Mouse (Mus musculus): ENCODE results near the gene Ect2l. TPM values are rescaled to one million over a fixed set of nuclear protein-coding genes. Genes with fewer than 3 reads are reported as not detected.

Gene Ect2l
- not detected in 2 replicates for polyA plus RNA-seq (2012; ENCODE audit: insufficient read depth, insufficient read length, missing spikeins)

DNA sequence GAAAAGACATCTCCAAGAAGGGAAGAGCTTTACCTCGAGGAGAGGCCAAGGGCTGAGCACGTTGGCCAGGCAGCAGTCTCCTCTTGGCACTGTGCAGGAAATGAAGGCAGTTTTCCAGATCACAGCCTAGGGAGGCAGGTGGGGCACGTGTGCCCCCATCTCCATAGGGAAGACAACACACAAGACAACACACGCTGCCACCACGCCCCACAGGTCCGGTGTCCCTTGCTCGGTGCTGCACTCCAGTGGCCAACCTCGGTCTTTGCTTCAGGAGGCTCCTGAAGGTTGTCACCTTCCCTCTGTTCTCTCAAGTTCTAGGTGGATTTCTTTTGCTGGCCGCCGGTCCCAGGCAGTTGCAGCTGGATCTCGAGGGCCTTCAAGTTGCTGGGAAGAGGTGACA lies at the start of gene Ect2l:
Gene Ect2l, minus strand, starts transcription at position 165 of the 400 bp plus-strand sequence.
- Histone ChIP-seq H3K27ac (replicated peaks; ENCODE audit: low read depth, low read length) (no peak within 1 kb of the TSS), H3K4me1 (ENCODE audit: control insufficient read depth, insufficient read depth, insufficient read length, low read length) (no peaks in the 10 kb centered on the region), H3K4me3 (ENCODE audit: insufficient read depth, low read depth, low read length) (no peak within 1 kb of the TSS)

DNA sequence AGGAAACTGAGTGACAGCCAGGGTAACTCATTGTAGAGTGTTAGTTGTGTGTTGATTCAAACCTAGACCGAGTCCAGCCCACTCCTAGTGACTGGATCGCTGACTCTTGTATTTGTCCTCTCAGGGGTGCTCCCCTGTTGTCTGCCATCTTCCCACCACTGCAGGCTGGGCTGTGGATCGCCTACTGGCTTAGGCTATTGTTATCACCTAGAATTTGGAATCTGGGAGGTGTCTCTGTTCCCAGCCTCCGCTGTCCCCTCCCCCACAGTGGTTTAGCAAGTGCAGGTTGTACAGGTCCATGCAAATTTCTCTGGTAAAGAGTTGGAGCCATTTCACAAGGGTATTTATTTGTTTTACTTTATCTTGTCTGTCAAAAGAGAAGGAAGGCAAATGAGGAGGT lies 40.7 kb upstream of the Ect2l start:
- Histone ChIP-seq H3K4me3 (ENCODE audit: insufficient read depth, low read depth, low read length) (no peak overlapping the region), H3K4me1 (ENCODE audit: control insufficient read depth, insufficient read depth, insufficient read length, low read length) (no peaks in the 10 kb centered on the region), H3K27ac (replicated peaks; ENCODE audit: low read depth, low read length) (no peak overlapping the region)

DNA sequence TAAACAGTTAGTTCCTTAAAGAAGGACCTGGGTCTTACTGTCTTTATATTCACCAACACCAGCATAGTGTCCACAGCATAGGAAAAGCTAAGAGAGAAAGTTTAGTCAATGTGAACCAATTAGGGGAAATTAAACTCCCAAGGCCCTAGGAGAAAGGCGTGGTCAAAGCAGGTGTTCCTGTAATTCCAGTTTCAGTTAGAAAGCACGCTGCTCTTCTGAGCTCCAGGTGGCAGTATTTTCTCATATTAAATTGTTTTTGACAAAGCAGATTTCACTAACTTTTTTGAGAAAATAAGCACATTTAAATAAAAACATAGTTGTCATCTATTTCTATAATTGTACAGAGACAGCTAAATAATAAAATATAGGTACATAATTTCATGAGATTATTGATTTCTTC lies 32.9 kb upstream of the Ect2l start:
- no peaks in the 10 kb centered on the region for H3K4me1 ChIP-seq (ENCODE audit: control insufficient read depth, insufficient read depth, insufficient read length, low read length)
- no peak overlapping the region for H3K27ac ChIP-seq (replicated peaks; ENCODE audit: low read depth, low read length)
- no peak overlapping the region for H3K4me3 ChIP-seq (ENCODE audit: insufficient read depth, low read depth, low read length)

DNA sequence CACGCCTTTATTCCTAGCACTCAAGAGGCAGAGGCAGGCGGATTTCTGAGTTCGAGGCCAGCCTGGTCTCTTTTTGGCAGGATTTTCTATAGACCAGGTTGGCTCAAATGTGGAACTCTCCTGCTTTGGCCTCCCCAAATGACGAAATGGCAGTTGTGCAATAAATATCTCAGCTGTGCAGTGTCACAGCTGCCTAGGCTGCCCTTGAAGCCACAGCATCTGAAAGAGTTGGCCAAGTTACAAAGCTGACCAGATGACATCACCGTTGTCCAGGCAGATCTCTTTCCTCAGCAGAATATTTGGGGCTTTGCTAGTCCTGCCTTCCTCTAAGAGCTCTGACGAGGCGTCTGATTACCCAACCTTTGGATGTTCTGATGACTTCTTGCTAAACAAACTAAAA lies 26.5 kb upstream of the Ect2l start:
- no peak overlapping the region for H3K4me3 ChIP-seq (ENCODE audit: insufficient read depth, low read depth, low read length)
- H3K27ac ChIP-seq (replicated peaks; ENCODE audit: low read depth, low read length), result no peak overlapping the region
- no peaks in the 10 kb centered on the region for H3K4me1 ChIP-seq (ENCODE audit: control insufficient read depth, insufficient read depth, insufficient read length, low read length)

DNA sequence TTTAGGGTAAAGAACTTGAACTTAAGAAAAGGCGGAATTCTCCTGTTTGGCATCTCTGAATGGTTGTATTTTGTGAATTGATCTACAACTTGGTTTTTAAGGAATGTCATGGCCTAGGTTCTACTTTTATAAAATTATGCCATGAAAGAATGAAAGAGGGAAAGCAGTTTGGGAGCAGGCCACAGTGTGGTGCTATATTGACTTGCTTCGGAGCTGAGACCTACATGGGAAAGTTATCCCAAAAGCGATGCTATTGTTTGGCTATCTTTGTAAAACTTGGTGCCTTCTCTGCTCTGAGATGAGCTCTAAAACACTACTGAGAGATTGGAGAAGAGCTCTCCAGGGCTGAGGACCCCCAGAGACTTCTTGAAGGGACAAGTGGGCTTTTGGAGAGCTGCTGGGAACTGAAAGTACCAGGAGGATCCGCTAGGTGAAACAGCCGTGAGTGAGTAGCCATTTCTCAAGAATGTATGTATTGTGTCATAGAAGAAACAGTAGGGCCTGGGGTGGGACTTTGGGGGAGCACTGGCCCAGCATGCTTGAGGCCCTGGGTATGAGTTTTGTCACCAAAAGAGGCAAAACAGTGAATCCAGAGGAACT lies 25.7 kb upstream of the Ect2l start:
- Histone ChIP-seq H3K4me1 (ENCODE audit: control insufficient read depth, insufficient read depth, insufficient read length, low read length) (no peaks in the 10 kb centered on the region), H3K27ac (replicated peaks; ENCODE audit: low read depth, low read length) (no peak overlapping the region), H3K4me3 (ENCODE audit: insufficient read depth, low read depth, low read length) (no peak overlapping the region)

DNA sequence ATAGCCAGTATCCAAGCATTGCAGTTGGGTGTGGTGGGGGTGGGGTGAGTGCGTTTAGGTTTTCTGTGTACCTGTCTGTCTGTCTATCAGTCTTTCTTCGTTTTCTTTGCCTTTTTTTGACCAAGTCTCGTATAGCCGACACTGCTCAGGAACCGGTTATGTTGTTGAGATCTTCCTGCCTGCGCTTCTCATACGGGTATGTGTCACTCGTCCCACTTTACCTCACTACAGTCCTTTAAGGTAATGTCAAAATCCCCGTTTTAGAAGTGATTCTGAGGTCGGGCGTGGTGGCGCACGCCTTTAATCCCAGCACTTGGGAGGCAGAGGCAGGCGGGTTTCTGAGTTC lies 24.7 kb upstream of the Ect2l start:
- Histone ChIP-seq H3K27ac (replicated peaks; ENCODE audit: low read depth, low read length) (no peak overlapping the region), H3K4me3 (ENCODE audit: insufficient read depth, low read depth, low read length) (peak overlapping the region; percentile 88)

DNA sequence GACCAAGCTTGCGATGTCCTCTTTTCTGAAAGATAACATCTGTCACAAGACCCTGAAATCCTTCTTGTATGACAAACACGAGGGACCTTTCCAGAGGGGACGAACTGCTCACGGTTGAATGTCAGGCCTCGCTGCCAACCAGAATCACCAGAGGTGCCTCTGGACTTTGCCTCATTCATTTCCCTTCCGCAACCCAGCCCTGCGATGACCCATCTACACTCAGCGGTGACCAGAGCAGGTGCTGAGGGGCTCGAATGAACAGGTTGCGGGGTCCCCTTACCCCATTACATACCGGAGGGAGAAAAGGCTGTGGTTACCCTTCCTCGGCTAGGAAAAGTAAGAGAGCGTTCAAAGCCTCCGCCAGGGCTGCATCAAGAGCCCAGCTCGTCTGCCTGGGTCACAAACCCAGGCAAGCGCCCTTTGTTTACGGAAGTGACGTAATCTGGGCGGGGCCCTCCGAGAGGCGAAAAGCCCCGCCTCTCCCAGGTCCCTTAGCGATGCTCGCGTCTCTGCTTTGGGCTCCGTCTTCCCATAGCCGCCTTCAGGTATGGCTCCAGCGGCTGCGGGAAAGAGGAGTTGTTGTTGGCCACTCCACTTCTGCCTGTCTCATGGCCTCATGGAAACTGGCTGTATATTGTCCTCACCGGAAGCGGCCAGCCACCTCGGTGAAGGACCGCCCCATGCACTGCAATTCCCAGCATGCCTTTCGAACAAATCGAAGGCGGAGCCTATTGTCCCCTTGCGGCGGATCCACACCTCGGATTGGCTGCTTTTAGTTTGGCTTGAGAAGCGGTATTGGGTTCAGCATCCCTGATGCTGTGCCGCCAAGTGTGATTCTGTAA lies 24.1 kb upstream of the Ect2l start, which contains the start of gene Ccdc28a:
Gene Ccdc28a, minus strand, starts transcription at position 439 of the 842 bp plus-strand sequence.
- Histone ChIP-seq H3K4me1 (ENCODE audit: control insufficient read depth, insufficient read depth, insufficient read length, low read length) (no peaks in the 10 kb centered on the region), H3K27ac (replicated peaks; ENCODE audit: low read depth, low read length) (peak within 1 kb of the TSS; percentile 88)

More for the DNA sequence above, 24.7 kb upstream of the Ect2l start:
- H3K4me1 ChIP-seq (ENCODE audit: control insufficient read depth, insufficient read depth, insufficient read length, low read length), result no peaks in the 10 kb centered on the region

DNA sequence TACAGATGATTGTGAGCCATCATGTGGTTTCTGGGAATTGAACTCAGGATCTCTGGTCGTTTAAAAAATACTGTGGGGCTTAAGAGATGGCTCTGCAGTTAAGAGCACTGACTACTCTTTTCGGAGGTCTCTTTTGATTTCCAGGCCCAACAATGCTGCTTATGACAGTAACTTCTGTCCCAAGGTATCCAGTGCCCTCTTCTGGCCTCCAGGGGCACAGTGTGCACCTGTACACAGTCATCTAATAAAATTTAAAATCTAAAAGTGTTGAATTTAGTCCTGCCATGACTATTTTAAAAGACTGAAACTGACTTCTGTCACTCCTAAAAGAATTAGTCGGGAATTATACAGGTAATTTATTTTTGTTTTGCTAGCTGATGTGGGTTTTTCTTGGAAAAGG lies 23.2 kb upstream of the Ect2l start:
- no peak overlapping the region for H3K27ac ChIP-seq (replicated peaks; ENCODE audit: low read depth, low read length)
- H3K4me3 ChIP-seq (ENCODE audit: insufficient read depth, low read depth, low read length), result no peak overlapping the region
- no peaks in the 10 kb centered on the region for H3K4me1 ChIP-seq (ENCODE audit: control insufficient read depth, insufficient read depth, insufficient read length, low read length)

More for the DNA sequence above, 24.1 kb upstream of the Ect2l start, which contains the start of gene Ccdc28a:
- peak within 1 kb of the TSS; percentile 88 for H3K4me3 ChIP-seq (ENCODE audit: insufficient read depth, low read depth, low read length)

DNA sequence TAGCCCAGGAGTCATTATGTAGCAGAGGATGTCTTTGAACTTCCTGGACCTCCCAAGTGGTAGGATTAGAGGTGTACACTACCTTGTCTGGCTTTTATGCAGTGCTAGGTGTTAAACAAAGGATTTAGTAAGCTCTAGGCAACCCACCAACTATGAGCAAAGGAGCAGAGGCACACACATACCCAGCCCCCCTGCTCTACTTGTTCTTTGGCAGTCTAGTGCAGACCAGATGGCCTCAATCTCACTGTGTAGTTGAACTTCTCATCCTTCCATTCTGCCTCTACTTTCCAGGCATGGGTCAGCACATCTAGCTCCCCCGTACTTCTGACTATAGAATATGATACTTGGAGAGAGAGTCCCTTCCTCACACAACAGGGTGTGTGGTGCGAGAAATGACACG lies 13.7 kb upstream of the Ect2l start:
- Histone ChIP-seq H3K27ac (replicated peaks; ENCODE audit: low read depth, low read length) (no peak overlapping the region), H3K4me3 (ENCODE audit: insufficient read depth, low read depth, low read length) (no peak overlapping the region), H3K4me1 (ENCODE audit: control insufficient read depth, insufficient read depth, insufficient read length, low read length) (no peaks in the 10 kb centered on the region)

DNA sequence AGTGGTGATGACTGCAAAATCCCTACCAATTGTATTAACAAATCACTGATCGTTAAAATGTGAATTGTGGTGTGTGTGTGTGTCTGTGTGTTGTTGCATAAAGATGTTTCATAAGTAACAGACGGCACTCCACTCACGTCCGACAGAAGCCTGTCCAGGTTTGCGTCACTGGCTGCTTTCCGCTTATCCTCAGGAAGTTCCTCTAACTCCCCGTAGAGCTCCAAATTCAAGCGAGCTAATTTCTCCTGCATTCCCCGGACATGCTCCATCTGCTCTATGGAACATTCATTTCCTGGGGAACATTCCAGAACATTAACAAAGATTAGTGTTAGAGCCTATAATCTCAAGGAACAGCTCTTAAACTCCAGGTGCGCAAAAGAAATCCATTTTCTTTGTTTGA lies 8.7 kb upstream of the Ect2l start:
- Histone ChIP-seq H3K4me3 (ENCODE audit: insufficient read depth, low read depth, low read length) (no peak overlapping the region), H3K27ac (replicated peaks; ENCODE audit: low read depth, low read length) (no peak overlapping the region), H3K4me1 (ENCODE audit: control insufficient read depth, insufficient read depth, insufficient read length, low read length) (no peaks in the 10 kb centered on the region)

DNA sequence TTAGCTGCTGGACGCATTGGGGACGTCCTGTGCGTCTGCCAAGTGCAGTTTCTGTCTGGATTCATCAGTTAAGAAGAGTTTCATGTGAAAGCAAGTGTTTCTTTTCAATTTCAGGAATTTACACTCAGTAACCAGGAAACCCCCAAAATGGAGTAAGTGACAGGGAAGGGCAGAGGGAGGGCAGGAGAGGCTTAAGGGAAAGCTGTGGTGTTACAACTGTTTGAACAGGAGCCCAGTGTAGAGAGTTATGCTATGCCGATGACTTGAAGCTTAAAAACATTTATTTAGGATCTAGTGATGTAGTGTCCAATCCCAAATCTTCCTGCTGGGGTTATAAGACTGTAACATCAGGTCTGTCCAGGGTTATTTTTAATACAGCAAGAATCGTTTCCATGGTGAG lies 3.4 kb upstream of the Ect2l start:
- Histone ChIP-seq H3K4me1 (ENCODE audit: control insufficient read depth, insufficient read depth, insufficient read length, low read length) (no peaks in the 10 kb centered on the region), H3K4me3 (ENCODE audit: insufficient read depth, low read depth, low read length) (no peak overlapping the region), H3K27ac (replicated peaks; ENCODE audit: low read depth, low read length) (no peak overlapping the region)

DNA sequence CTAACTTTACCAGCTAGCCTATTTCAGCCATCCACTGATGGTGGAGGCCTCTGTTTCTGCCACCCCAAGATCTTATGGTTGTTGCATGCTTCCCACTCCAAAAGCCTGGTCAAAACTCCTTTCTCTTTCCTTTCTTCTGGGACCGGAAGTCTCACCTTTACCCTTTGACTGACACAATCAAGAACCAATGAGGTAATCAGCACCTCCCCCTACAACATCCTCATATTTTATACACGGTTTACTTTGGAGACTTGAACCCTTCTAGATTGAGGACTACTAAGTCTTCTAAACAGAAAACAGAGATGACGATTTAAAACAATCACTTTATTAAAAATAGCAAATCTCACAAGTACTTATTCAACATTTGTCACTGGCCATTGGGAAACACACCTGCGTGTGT lies 2.7 kb upstream of the Ect2l start:
- H3K27ac ChIP-seq (replicated peaks; ENCODE audit: low read depth, low read length), result no peak overlapping the region
- no peak overlapping the region for H3K4me3 ChIP-seq (ENCODE audit: insufficient read depth, low read depth, low read length)
- no peaks in the 10 kb centered on the region for H3K4me1 ChIP-seq (ENCODE audit: control insufficient read depth, insufficient read depth, insufficient read length, low read length)

DNA sequence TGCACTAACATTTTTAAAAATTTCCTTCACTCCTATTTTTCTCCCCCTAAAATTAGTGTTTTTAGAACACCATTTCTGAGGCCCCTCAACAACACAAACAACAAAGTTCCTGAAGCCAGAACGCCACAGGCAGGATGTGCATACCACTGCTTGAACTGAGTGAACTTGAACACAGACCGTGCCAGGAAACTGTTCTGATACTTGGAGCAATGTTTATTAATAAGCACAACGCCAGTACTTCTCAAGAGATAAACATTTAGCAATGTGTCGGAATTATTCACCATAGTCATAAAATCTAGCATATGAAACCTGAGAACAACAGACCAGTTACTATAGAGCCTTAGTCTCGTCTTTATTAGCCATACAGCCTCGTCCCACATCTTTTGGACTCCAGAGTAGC lies 571 bp downstream of the Ect2l start:
- H3K27ac ChIP-seq (replicated peaks; ENCODE audit: low read depth, low read length), result no peak overlapping the region
- no peaks in the 10 kb centered on the region for H3K4me1 ChIP-seq (ENCODE audit: control insufficient read depth, insufficient read depth, insufficient read length, low read length)
- H3K4me3 ChIP-seq (ENCODE audit: insufficient read depth, low read depth, low read length), result no peak overlapping the region

DNA sequence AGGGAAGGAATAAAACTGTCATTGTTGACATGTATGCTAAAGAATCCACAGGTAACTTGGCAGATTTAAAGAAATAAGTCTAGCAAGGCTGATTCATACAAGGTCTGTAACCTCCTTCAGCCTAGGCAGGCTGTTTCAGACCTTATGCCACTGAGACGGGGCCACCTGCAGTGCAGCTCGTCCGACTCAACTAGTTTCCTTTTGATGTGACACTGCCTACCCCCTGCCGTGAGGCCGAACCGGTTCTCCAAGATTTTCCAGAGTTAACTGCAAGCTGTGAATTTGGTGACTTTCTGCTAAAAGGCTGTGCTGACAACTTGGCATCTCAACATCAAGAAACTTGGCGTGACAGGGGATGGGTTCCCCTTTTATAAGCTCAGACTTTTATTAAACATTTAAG lies 6.6 kb downstream of the Ect2l start:
- Histone ChIP-seq H3K4me3 (ENCODE audit: insufficient read depth, low read depth, low read length) (no peak overlapping the region), H3K4me1 (ENCODE audit: control insufficient read depth, insufficient read depth, insufficient read length, low read length) (no peaks in the 10 kb centered on the region), H3K27ac (replicated peaks; ENCODE audit: low read depth, low read length) (no peak overlapping the region)

DNA sequence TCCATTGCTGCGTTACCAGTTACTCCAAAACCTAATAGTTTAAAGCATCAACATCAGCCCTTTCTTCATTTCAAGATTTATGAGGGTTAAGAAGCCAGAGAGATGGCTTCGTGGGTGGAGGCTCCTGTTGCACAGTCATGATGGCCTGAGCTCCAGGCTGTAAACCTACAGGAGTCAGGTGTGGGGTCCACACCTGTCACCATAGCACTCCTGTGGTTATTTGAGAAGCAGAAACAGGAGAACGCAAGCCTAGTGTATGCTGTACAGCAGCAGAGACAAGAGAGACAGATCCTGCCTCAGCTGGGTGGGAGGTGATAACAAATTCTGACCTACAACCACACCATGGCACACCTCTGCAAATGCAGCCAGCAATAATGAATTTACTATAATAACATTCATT lies 8.3 kb downstream of the Ect2l start:
- Histone ChIP-seq H3K4me1 (ENCODE audit: control insufficient read depth, insufficient read depth, insufficient read length, low read length) (no peaks in the 10 kb centered on the region), H3K27ac (replicated peaks; ENCODE audit: low read depth, low read length) (no peak overlapping the region), H3K4me3 (ENCODE audit: insufficient read depth, low read depth, low read length) (no peak overlapping the region)

DNA sequence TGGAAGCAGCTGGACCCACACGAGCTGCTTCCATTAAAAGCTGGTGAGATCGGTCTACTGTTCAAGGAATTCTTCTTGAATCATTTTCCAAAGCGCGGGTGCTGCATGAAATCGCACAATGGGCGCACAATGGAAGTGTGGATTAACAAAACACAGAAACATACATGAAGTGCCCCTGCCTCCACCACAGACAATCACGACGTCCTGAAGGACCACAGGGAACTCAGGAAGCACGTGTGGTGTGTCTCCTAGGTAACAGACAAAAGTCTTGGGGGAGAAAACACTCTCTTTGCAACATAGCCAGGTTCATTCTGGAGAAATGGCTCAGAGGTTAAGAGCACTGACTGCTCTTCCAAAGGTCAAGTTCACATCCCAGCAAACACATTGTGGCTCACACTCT lies 10.0 kb downstream of the Ect2l start:
- no peaks in the 10 kb centered on the region for H3K4me1 ChIP-seq (ENCODE audit: control insufficient read depth, insufficient read depth, insufficient read length, low read length)
- H3K27ac ChIP-seq (replicated peaks; ENCODE audit: low read depth, low read length), result no peak overlapping the region
- H3K4me3 ChIP-seq (ENCODE audit: insufficient read depth, low read depth, low read length), result no peak overlapping the region
